Comparison of ENCODE assay signal across 26 mouse cellular contexts in genomic region chrX:40987101-40987500, GRCm38 (mm10).
"Had no signal": no experiment of that assay in that cellular context is flagged by ENCODE, and none has a peak within 500 bp of the region (broad histone marks: within the 10 kb centered on the region; RNA-seq: fewer than 3 reads in every experiment).

No protein-coding gene starts in this region.

- H3K27ac ChIP-seq: heart, adult 2 months; heart, embryonic 13.5 days; heart, embryonic 15.5 days; hindbrain, embryonic 13.5 days; hindbrain, embryonic 15.5 days; hindbrain, postnatal 0 days; layer of hippocampus, adult 2 months; left cerebral cortex, adult 2 months; limb, embryonic 10.5 days; limb, embryonic 12.5 days; liver, embryonic 13.5 days; liver, embryonic 15.5 days had no signal

- H3K4me1 ChIP-seq: heart, embryonic 13.5 days; heart, embryonic 15.5 days; hindbrain, embryonic 13.5 days; hindbrain, embryonic 15.5 days; limb, embryonic 10.5 days; limb, embryonic 12.5 days; liver, embryonic 13.5 days; liver, embryonic 15.5 days had no signal

- H3K4me2 ChIP-seq: heart, embryonic 11.5 days; heart, embryonic 13.5 days; heart, embryonic 15.5 days; hindbrain, embryonic 13.5 days; hindbrain, embryonic 15.5 days; limb, embryonic 12.5 days; liver, embryonic 11.5 days; liver, embryonic 13.5 days; liver, embryonic 15.5 days had no signal

- H3K27me3 ChIP-seq: heart, embryonic 13.5 days; heart, embryonic 15.5 days; hindbrain, embryonic 13.5 days; hindbrain, embryonic 15.5 days; limb, embryonic 12.5 days; liver, embryonic 13.5 days; liver, embryonic 15.5 days had no signal

- H3K9me3 ChIP-seq: heart, embryonic 13.5 days; heart, embryonic 15.5 days; hindbrain, embryonic 13.5 days; hindbrain, embryonic 15.5 days; limb, embryonic 10.5 days; limb, embryonic 12.5 days; liver, embryonic 13.5 days; liver, embryonic 15.5 days had no signal

- ATAC-seq: hindbrain, postnatal 0 days; intestine, embryonic 16.5 days had no signal

- H3K36me3 ChIP-seq: heart, embryonic 13.5 days; heart, embryonic 15.5 days; hindbrain, embryonic 13.5 days; hindbrain, embryonic 15.5 days; limb, embryonic 10.5 days; limb, embryonic 12.5 days; liver, embryonic 13.5 days; liver, embryonic 15.5 days had no signal

- H3K9ac ChIP-seq: heart, embryonic 13.5 days; heart, embryonic 15.5 days; hindbrain, embryonic 13.5 days; hindbrain, embryonic 15.5 days; limb, embryonic 12.5 days; liver, embryonic 13.5 days; liver, embryonic 15.5 days had no signal

- DNase-seq: gastrocnemius, postnatal 14 days; gastrocnemius, postnatal 36 days; heart, adult 11 months; heart, adult 2 months; heart, postnatal 14 days; heart, postnatal 36 days; kidney, adult 18-20 months; kidney, adult 9 months; kidney, postnatal 10 days; kidney, postnatal 25 days; kidney, postnatal 4 days; liver; liver, embryonic 13.5 days had no signal

- H3K4me3 ChIP-seq: heart, adult 2 months; heart, embryonic 13.5 days; heart, embryonic 15.5 days; hindbrain, embryonic 13.5 days; hindbrain, embryonic 15.5 days; layer of hippocampus, adult 2 months; left cerebral cortex, adult 2 months; limb, embryonic 10.5 days; limb, embryonic 12.5 days; liver, embryonic 13.5 days; liver, embryonic 15.5 days had no signal
